Mouse (Mus musculus) right cerebral cortex, postnatal 36 days (tissue): ENCODE results near the gene Car10.

Experiments
- DNase-seq, 2 experiments: peaks; one replicate each; pipeline ENCODE4 v3.0.0; 2022; ENCODE audit warnings: low spot score in 2 of 2, mixed read lengths in 1 of 2

Car10 gene

GRCm38 (mm10) chr11:93490211-93490820 is 392.5 kb downstream of the Car10 start:
- DNase-seq = peak; percentile 14 to 45

DNA sequence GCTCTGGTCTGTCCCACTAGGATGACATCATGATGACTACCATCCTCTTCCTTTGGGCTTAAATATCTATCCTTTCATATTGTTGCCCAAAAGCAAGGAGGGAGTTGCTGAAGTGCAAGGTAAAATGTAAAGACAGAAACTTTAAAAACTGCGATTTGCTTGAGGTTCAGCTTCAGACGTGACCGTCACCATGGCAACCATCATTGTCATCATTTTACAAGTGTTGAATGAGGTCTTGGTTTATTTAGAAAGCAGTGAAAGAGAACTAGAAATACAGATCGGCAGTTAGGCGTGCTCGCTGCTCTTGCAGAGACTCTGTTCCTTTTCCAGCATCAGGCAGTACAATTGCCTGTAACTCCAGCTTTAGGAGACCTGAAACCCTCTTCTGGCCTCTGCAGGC is 400.1 kb downstream of the Car10 start:
- no peak for DNase-seq

- no peak for DNase-seq
Measured at GRCm38 (mm10) chr11:93500442-93500841, 402.6 kb downstream of the Car10 start.

DNA sequence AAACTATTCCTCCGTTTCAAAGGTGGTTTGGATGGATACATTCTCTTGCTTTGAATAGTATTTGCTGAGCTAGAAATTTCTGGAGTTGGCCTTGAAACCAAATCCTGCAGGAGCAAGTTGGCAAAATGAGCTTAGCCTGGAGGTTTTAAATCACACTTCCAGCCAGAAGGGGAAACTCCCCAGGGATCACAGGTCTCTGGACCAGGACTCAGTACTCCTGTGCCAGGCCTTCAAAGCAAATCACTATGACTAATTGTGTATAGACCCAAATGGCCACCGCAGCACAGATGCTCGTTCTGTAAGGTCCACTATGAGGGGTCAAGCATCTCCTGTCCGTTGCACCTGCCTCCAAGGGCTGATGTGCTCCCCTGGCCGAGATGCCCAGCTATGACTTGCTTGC is 403.8 kb downstream of the Car10 start:
- no peak for DNase-seq

DNA sequence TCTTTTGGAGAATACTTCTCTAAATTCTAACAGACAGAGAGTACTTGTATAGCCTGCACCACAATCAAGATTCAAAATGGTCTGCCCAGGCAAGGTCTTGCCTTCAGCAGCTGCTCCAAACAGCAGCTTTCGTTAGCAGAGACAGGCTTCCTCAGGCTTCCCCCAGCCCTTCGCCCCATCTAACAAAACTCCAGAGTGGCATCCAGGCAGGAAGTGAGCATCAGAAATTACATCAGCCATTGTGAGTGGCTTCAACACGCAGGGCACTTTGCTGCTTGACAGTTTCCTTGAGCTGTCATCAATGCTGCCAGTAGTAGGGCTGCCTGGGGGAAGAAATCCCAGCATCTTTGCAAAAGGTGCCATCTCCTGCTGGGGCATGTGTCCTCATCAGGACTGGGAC is 405.0 kb downstream of the Car10 start:
- DNase-seq = no peak

GRCm38 (mm10) chr11:93503469-93503868 is 405.6 kb downstream of the Car10 start:
- DNase-seq = no peak

GRCm38 (mm10) chr11:93509527-93510235 is 411.9 kb downstream of the Car10 start:
- no peak for DNase-seq

- no peak for DNase-seq
Measured at GRCm38 (mm10) chr11:93512843-93513242, 415.0 kb downstream of the Car10 start.

- no peak for DNase-seq
Measured at GRCm38 (mm10) chr11:93514396-93514795, 416.6 kb downstream of the Car10 start.

DNA sequence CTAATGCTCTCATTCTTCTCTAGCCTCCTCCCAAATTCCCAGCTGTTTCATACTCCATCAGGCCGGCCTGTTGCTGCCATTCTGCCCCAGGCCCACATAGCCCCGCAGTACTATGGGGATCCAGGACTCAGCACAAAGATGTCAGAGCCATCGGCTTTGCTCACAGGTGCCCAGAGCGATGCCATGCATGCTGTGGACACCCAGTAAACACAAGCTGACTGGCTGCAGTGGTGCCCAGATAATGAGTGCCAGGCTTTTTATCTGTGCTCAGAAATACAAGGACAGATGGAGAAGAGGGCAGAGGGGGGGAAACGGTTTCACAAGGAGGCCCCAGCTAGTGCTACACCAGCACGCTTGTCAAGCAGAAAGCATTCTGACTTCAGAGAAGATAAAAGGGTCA is 417.7 kb downstream of the Car10 start:
- no peak for DNase-seq

- DNase-seq = no peak
Measured at GRCm38 (mm10) chr11:93516216-93516615, 418.4 kb downstream of the Car10 start.

DNA sequence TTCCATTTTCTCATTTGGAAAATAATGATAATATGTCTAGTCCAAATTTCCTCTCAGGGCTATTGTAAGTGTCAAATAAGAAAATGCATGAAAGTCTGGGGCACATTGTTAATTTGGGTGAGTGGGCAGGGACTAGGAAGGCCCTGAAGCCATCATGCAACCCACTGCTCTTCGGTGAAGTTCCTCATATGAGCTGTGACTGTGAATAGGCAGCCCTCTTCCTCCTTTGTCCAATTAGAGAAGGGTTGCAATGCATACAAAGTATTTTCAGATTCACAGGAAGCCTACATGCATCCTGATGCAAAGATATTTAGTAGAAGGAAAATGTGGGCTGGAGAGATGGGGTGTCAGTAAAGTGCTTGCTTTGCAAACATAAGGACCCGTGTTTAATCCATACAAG is 419.1 kb downstream of the Car10 start:
- DNase-seq = no peak

GRCm38 (mm10) chr11:93522501-93522900 is 424.7 kb downstream of the Car10 start:
- no peak for DNase-seq

GRCm38 (mm10) chr11:93525921-93526320 is 428.1 kb downstream of the Car10 start:
- no peak for DNase-seq

DNA sequence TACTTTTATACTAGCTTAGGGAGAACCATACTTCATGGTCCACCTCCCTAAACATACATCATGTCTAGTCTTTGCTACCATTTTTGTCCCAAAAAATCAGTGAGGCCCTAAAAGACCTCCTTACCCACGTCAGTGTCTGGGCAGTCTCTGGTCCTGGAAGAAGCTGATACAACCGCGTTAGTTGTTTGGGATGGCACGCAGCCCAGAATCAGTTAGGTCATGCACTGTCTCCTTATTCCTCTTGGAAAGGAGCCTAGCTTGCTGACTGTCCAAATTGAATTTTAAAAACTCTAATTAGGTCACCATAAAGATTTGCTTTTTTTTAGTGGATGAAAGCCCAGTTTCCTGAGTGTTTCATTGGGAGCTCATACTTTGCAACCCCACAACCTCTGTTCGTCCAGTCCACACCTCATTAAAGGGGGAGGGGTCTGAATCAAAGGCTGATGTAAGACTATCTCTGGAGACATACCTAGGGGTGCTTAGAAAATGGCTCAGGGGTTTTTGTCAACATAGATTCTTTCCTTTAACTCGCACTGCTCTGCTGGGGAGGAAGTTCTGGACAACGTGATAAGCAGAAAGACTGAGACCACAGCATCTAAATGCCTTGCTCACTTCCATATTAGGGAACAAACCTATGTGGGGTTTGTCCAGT is 433.3 kb downstream of the Car10 start:
- peak in 1 of 2 experiments; percentile 12 for DNase-seq

GRCm38 (mm10) chr11:93536244-93536643 is 438.4 kb downstream of the Car10 start:
- no peak for DNase-seq

- DNase-seq = no peak
Measured at GRCm38 (mm10) chr11:93548904-93549303, 451.1 kb downstream of the Car10 start.

DNA sequence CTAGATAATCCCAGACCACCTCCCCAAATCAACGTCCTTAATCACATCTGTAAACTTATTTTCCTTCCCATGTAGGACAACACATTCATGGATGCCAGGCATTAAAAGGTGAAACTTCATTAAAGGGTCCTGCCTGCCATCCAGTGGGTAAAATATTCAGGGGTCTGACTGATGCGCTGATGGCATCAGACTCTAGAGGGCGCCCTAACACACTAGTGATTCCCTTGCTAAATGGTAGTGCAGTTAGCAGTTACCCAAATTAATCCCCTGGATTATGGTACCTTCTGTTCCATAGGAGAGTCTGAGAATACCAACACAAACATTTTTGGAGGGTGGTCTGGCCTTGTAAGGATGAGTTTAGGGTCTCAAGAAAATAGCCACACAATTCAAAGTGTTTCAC is 453.1 kb downstream of the Car10 start:
- DNase-seq = no peak

DNA sequence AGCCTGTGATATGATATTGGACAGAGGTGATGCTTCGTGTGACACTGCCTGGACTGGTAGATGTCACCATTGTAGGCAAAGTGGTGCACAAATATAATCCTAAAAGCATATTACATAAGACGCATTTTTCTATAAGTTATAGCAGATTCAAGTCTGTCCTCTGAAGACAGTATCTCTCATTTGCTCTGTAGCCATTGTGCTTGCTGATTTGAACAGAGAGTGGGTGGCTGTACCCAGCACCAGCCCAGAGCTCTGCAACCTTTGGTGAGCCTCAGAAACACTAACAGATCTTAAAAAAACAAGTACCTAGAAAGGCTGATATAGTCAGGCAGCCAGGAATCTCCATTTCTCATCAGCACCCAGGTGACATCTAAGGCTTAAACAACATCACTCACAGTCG is 461.3 kb downstream of the Car10 start:
- no peak for DNase-seq

DNA sequence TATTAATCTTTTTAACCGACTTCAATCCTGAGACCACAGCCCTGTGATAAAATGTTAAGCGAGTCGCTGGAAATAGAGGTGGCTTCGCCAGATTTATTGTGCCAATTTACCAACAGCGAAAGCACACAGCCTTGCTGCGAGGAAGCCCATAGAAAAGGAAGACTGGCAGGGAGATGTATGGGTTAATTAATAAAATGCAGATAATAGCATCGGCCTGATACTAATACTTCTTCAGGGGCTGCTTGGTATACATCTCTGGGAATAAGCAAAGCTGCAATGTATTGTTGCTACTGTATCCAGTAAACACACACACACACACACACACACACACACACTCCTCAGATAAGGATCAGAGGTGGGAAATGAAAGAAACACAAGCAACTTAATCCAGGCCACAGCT is 462.7 kb downstream of the Car10 start:
- no peak for DNase-seq

DNA sequence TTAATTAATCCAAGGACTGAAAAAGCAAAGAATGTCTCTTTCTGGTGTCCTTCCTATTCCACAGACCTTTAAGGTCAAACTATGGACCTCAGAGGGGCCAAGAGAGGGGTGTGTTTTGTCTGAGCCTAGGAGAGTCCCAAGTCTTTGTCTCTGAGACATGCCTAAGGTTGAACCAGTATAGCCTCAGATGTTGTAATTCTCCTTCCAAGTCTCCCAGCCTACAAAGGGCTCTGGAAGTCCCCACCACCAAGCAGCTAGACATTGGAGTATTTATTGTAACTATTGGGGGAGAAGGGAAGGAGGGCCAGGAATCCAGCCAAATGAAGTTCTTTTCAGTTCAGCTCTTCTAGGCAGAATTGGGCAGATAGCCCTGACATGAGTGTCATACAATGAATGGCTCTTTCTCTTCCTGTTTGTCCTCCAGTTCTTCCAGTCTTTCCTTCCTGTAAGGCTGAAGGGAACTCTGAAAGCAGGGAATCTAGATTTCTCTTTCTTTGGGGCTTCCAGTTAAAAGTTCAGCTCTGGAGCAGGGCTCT is 464.6 kb downstream of the Car10 start:
- no peak for DNase-seq

DNA sequence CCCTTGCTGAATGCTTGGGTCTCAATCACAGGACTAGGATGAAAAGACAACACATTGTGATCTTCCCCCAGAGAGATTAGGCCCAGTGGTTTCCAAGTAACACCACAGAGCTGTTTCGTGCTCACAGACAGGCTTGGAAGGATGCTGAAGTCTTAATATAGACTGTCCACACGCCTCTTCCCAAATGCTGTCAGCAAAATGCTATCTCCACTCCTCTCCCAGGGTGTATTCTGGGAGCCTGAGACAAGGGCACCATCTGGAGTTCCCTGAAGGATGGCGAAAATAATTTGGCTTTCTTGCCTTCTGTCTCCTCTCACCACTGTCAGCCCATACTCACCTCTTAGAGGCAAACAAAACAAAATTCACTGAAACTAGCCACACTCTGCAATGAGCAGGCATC is 467.9 kb downstream of the Car10 start:
- peak; percentile 68 to 88 for DNase-seq
